Mouse (Mus musculus) embryonic facial prominence, embryonic 14.5 days (tissue): ENCODE data around the gene Gstcd. TPM values are rescaled to one million over a fixed set of nuclear protein-coding genes. Genes with fewer than 3 reads are reported as not detected.

ENCODE experiments used
- ATAC-seq: fragments of 200-750 bp; cut with Nextera tagmentation; 2 replicates; pipeline ENCODE4 v1.8.0; 2017; ENCODE audit warnings: low read depth, moderate number of reproducible peaks, moderate TSS enrichment
- DNase-seq: peaks from one replicate; pipeline ENCODE4 v3.0.0-alpha.2; 2015; ENCODE audit warnings: low spot score
- H3K27ac ChIP-seq: fragments of 300-500 bp; sonication (generic); replicated peaks from 2 replicates; pipeline ENCODE4 v1.5.1; 2014; ENCODE audit warnings: low read depth, mild to moderate bottlenecking, low read length, moderate library complexity
- H3K27me3 ChIP-seq: fragments of 300-500 bp; sonication (generic); replicated peaks from 2 replicates; pipeline ENCODE4 v1.6.1; 2014; ENCODE audit warnings: low read length; ENCODE audit not compliant: control insufficient read depth, insufficient read depth
- H3K36me3 ChIP-seq: fragments of 300-500 bp; sonication (generic); 2 replicates; pipeline ENCODE4 v1.6.1; 2014; ENCODE audit warnings: low read length, mixed read lengths; ENCODE audit not compliant: control insufficient read depth, insufficient read depth
- H3K4me1 ChIP-seq: fragments of 300-500 bp; sonication (generic); 2 replicates; pipeline ENCODE4 v1.6.1; 2014; ENCODE audit warnings: antibody characterized with exemption, low read length; ENCODE audit not compliant: control insufficient read depth, insufficient read depth
- H3K4me2 ChIP-seq: fragments of 300-500 bp; sonication (generic); 2 replicates; pipeline ENCODE4 v1.6.1; 2014; ENCODE audit warnings: low read depth, mild to moderate bottlenecking, low read length, moderate library complexity, mixed read lengths
- H3K4me3 ChIP-seq: fragments of 300-500 bp; sonication (generic); 2 replicates; pipeline ENCODE4 v1.5.1; 2014; ENCODE audit warnings: low read depth, mild to moderate bottlenecking, low read length
- H3K9ac ChIP-seq: fragments of 300-500 bp; sonication (generic); 2 replicates; pipeline ENCODE4 v1.6.1; 2014; ENCODE audit warnings: low read depth, mild to moderate bottlenecking, low read length, moderate library complexity, mixed read lengths
- H3K9me3 ChIP-seq: fragments of 300-500 bp; sonication (generic); 2 replicates; pipeline ENCODE4 v1.6.1; 2016; ENCODE audit warnings: low read length; ENCODE audit not compliant: control insufficient read depth
- WGBS: fragments of 180-500 bp; shearing (Covaris S2); extraction: QIAGEN DNeasy Blood & Tissue Kit; methylation state at CpG from one replicate; pipeline ENCODE4 v1.1.7; 2014; 5-methylcytosine and 5-hydroxymethylcytosine counted together
- polyA plus RNA-seq: library from polyadenylated mRNA; unstranded; fragments of >200 nt; fragmentation: Nextera tagmentation; extraction: Ambion mirVana; gene quantifications from 2 replicates; pipeline ENCODE4 v1.2.1, GENCODE M21; 2014

Gene Gstcd
- polyA plus RNA-seq, 1 experiment from 2014 or later, result 7.2 TPM

- H3K36me3 ChIP-seq, result peaks cover 56% of the 10 kb centered on the region
- WGBS, result 82% methylated on average over 2 of the region's 2 CpGs
- DNase-seq (no peak), ATAC-seq (no peak)
- no peaks in the 10 kb centered on the region for H3K27me3 ChIP-seq
- no peak overlapping the region for H3K4me3 ChIP-seq
- no peak overlapping the region for H3K4me2 ChIP-seq
- H3K4me1 ChIP-seq, result 0 out of 2 replicates have a peak, but pooled peaks cover 4% of the 10 kb centered on the region
- H3K9me3 ChIP-seq, result no peaks in the 10 kb centered on the region
- H3K27ac ChIP-seq, result no peak overlapping the region
- H3K9ac ChIP-seq, result no peak overlapping the region
Measured at GRCm38 (mm10) chr3:133098909-133099308, 7.1 kb upstream of the Gstcd start.

- DNase-seq (no peak), ATAC-seq (no peak)
- peaks cover 51% of the 10 kb centered on the region for H3K36me3 ChIP-seq
- 0 out of 2 replicates have a peak, but pooled peaks cover 4% of the 10 kb centered on the region for H3K4me1 ChIP-seq
- no peak overlapping the region for H3K4me3 ChIP-seq
- 95% methylated on average over 4 of the region's 4 CpGs for WGBS
- no peak overlapping the region for H3K4me2 ChIP-seq
- H3K27me3 ChIP-seq, result no peaks in the 10 kb centered on the region
- no peak overlapping the region for H3K9ac ChIP-seq
- no peaks in the 10 kb centered on the region for H3K9me3 ChIP-seq
- H3K27ac ChIP-seq, result no peak overlapping the region
Measured at GRCm38 (mm10) chr3:133098336-133098735, 6.5 kb upstream of the Gstcd start.

- Histone ChIP-seq H3K9me3 (no peaks in the 10 kb centered on the region), H3K36me3 (peaks cover 50% of the 10 kb centered on the region), H3K4me1 (peaks cover 6% of the 10 kb centered on the region; the same call in 1 of the 2 replicates), H3K27ac (no peak overlapping the region), H3K27me3 (no peaks in the 10 kb centered on the region), H3K4me3 (no peak overlapping the region), H3K4me2 (no peak overlapping the region), H3K9ac (no peak overlapping the region)
- no peak for DNase-seq
- no peak for ATAC-seq
- WGBS, result 97% methylated on average over 6 of the region's 6 CpGs
Measured at GRCm38 (mm10) chr3:133097936-133098335, 6.1 kb upstream of the Gstcd start.

GRCm38 (mm10) chr3:133094305-133094704 is 2.5 kb upstream of the Gstcd start:
- H3K4me1 ChIP-seq, result peaks cover 11% of the 10 kb centered on the region; the same call in 1 of the 2 replicates
- H3K4me3 ChIP-seq, result no peak overlapping the region
- no peak overlapping the region for H3K4me2 ChIP-seq
- DNase-seq (no peak), ATAC-seq (no peak)
- no peaks in the 10 kb centered on the region for H3K9me3 ChIP-seq
- 67% methylated on average over 1 of the region's 1 CpGs for WGBS
- H3K9ac ChIP-seq, result no peak overlapping the region
- H3K27ac ChIP-seq, result no peak overlapping the region
- peaks cover 26% of the 10 kb centered on the region for H3K36me3 ChIP-seq
- H3K27me3 ChIP-seq, result no peaks in the 10 kb centered on the region

DNA sequence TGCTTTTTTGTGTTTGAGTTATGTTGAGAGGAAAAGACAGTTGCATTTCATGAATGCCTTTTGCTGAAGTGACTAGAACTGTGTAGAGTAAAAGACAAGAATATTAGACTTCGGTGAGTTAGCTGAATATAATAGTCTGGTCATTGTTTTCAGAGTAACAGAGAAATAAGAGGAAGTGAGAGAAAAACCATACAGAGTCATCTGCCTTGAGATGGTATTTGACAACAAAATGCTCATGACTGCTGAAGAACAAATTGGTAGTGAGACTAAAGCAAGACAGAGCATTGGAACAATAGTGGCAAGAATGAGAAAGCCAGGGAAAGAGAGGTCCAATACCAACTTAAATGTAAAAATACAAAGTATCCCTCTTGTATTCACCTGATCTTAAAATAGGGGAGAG is 1.1 kb upstream of the Gstcd start:
- WGBS, result 80% methylated on average over 1 of the region's 1 CpGs
- peaks cover 11% of the 10 kb centered on the region; the same call in 1 of the 2 replicates for H3K4me1 ChIP-seq
- H3K4me3 ChIP-seq, result peak overlapping the region; percentile 74
- no peak for ATAC-seq
- peaks cover 13% of the 10 kb centered on the region; the same call in 1 of the 2 replicates for H3K36me3 ChIP-seq
- H3K27ac ChIP-seq, result no peak overlapping the region
- peak overlapping the region; percentile 77 for H3K4me2 ChIP-seq
- H3K9me3 ChIP-seq, result no peaks in the 10 kb centered on the region
- H3K9ac ChIP-seq, result peak overlapping the region; percentile 94
- DNase-seq, result no peak
- H3K27me3 ChIP-seq, result no peaks in the 10 kb centered on the region

- ATAC-seq (no peak), DNase-seq (no peak)
- Histone ChIP-seq H3K4me3 (peak overlapping the region; percentile 74), H3K27ac (peak overlapping the region; percentile 98), H3K9ac (peak overlapping the region; percentile 94), H3K36me3 (peaks cover 8% of the 10 kb centered on the region; the same call in 1 of the 2 replicates), H3K4me1 (peaks cover 11% of the 10 kb centered on the region; the same call in 1 of the 2 replicates), H3K27me3 (no peaks in the 10 kb centered on the region), H3K4me2 (peak overlapping the region; percentile 77), H3K9me3 (no peaks in the 10 kb centered on the region)
- under 1% methylated on average over 7 of the region's 7 CpGs for WGBS
Measured at GRCm38 (mm10) chr3:133092274-133092853, 531 bp upstream of the Gstcd start.

GRCm38 (mm10) chr3:133091121-133091663 is 641 bp downstream of the Gstcd start:
- peak; percentile 81 for ATAC-seq
- peak overlapping the region; percentile 98 for H3K27ac ChIP-seq
- under 1% methylated on average over 17 of the region's 44 CpGs for WGBS
- peak overlapping the region; percentile 74 for H3K4me3 ChIP-seq
- no peaks in the 10 kb centered on the region for H3K9me3 ChIP-seq
- H3K27me3 ChIP-seq, result no peaks in the 10 kb centered on the region
- DNase-seq, result peak; percentile 62
- peak overlapping the region; percentile 63 for H3K4me2 ChIP-seq
- peaks cover 11% of the 10 kb centered on the region; the same call in 1 of the 2 replicates for H3K4me1 ChIP-seq
- peak overlapping the region; percentile 94 for H3K9ac ChIP-seq
- H3K36me3 ChIP-seq, result no peaks in the 10 kb centered on the region

DNA sequence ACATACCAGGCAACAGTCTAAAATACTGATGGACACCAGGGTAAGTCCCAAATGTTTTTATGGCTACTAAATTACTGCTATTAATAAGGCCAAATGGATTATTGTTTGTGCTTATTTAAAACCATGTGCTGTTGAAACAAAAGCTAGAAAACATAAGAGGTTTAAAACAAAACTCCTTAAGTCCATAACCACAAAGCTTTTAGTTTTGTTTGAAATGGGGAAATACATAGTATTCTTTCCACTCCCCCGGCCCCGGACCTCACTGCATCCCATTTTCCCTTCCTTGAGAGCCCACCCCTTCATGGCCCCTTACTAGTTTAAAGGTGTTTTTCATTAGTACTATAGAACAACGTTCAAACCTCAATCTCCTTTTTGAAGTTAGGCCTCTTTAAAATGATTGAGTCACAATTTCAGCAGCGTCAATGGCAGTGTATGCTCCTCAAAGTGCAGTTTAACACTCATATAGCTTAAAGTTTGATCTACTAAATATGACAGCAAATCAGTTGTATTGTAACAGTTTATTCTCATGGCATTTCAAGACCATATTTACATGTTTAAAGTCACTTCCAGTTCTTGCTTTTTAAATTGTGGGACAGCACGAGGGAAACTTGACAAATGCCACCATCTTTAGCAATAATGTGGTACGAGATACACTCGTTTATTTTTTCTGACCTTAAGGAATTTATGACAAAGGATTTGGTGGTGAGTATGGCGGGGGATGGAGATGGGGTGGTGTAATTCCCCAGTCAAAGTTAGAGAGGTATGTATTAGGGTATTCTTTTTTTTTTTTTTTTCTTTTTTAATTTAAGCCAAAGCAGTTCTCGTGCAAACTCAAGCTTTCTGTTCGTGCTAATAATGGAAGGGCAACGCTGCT is 1.3 kb downstream of the Gstcd start:
- DNase-seq, result no peak
- WGBS, result 4% methylated on average over 11 of the region's 11 CpGs
- H3K4me3 ChIP-seq, result peak overlapping the region; percentile 74

More for the DNA sequence above, 1.3 kb downstream of the Gstcd start:
- H3K4me1 ChIP-seq, result peaks cover 11% of the 10 kb centered on the region; the same call in 1 of the 2 replicates
- no peak for ATAC-seq
- no peaks in the 10 kb centered on the region for H3K9me3 ChIP-seq
- H3K27me3 ChIP-seq, result no peaks in the 10 kb centered on the region
- no peaks in the 10 kb centered on the region for H3K36me3 ChIP-seq
- H3K4me2 ChIP-seq, result peak overlapping the region; percentile 63
- H3K9ac ChIP-seq, result peak overlapping the region; percentile 94
- H3K27ac ChIP-seq, result peak overlapping the region; percentile 98
